Mouse (Mus musculus): Measurements from ENCODE around the gene Sirt5.

Gene Sirt5

DNA sequence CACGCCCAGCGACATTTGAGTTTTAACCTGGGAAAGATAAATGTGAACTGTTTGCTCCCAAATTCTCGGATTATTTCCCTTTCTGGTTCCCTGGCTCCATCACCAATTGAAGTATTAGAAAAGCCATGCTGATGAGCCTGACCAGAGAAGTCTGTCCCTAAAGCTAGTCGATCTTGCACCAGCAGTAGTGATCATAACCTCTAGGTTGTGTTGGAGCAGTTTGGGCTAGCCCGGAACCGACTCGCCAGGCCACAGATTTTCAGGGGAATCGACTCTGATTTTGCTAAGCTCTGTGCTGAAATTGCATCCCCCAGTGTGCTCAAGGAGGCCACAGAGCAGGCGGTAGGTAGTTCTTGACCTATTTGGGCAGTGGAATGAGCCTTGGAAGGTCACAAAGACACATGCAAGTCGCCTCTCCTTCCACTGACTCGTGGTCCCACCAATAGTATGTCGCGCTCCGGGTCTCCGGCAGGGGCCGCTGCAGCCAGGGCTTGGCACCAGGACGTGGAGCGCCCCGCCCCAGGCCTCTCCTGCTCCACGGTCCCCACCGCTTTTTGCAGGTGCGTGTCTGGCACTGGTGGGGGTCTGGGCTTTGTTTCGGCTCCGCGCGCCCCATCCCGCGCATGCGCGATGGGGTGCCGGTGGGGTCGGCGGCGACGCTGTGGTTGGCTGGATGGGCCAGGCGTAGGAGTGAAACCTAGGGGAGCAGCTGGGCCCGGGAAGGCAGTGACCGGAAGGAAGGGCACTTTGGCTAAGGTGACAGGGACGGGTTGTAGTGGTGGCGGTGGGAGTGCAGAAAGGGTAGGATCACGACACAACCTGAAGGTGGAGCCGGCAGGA, at the start of gene Sirt5:
TSS of gene Sirt5 (plus strand) at position 512 of the 840 bp plus-strand sequence.
- peak; percentile 94 to 96 for DNase-seq

DNA sequence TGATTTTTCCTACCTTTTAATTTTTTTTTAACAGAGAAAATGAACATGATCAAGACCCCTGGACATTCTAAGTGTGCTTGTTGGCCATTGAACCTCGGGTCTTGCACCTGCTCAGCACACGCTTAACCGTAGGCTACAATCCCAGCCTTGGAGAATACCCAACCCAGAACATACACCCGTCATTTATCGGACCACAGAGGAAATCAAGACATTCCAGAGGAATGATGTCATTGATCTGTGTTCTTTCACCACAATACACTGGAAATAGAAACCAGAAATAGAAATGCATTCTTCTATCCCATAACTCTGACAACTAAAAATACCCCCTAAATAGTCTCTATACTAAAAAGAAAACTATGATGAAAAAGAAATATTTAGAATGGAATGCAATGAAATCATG, 47.9 kb upstream of the Sirt5 start:
- no peak for DNase-seq

DNA sequence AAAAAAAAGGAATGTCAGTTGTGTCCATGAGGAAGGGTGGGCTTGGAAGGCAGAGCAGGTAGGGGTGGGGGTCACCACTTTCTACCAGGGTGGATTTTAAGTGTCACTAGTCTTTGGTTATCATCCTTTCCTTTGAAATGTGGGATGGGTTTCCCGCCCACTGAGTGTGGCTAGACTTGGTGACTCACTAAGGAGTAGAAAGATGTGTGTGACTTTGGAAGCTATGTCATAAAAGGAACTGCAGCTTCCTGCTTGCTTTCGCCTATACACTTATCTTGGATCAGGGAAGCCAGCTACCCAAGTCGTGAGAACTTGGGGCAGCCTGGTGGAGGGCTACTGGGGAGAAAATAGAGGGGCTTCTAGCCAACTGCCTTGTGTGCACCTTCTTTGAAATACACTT, 45.9 kb upstream of the Sirt5 start:
- DNase-seq: no peak

DNA sequence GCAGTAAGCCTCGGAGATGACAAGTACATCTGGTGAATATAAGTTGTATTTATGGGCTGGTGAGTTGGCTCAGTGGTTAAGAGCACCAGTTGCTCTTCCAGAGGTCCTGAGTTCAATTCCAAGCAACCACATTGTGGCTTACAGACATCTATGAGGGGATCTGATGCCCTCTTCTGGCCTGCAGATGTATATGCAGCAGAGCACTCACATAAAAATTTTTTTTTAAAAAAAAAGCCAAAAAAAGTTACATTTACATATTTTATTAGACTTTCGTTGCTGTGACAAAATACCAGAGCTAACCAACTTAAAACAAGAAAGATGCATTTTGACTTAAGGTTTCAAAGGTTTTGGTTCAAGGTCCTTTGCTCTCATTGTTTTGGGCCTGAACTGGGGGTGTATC, 43.8 kb upstream of the Sirt5 start:
- DNase-seq: no peak

DNA sequence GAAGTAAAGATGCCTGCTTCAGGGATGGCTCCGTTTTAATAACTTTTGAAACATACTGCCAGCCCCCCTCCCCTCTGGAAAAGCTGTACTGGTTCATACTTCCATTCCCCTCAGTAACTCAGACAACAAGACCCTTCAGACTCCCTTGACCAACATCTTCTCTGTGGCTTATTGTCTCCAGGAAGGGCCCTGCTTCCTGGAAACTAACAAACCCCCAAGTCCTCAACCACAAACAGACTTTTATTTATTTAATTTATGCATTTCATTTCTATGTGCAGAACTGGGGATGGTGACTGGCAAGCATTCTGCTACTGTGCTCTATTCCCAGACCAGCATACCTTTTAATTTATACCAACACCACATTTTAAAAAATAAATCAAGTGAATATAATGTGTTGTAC, 39.9 kb upstream of the Sirt5 start:
- DNase-seq: no peak

DNA sequence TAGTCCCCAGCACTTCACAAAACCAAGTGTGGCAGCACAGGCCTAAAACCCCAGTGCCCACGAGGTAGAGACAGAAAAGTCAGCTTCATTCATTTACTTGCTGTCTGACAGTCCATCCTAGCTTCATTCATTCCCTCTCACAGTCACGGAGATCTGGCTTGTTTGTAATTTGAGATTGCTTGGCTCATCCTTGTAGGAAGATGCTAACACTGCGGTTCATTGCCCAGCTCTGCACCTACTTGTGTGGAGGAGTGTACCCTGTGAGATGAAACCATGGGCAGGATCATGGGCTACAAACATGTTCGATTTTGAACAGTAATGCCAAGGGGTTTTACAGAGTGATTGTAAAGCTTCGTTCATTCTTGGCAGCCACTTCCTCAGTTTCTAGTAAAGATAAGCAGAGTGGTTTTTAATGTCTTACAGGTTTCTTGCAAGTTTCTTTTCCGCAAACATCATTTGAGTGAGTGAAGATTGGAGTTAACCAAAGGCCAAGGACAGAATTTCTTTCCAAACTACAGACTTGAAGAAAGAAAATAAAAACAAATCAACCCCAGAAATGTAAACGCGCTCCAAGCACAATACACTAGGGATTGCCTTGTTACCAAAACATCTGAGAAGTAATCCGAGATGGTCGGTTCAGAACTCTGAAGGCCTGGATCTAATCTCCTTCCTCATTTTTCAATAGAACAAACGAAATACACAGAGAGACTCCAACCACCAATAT, 33.4 kb upstream of the Sirt5 start:
- no peak for DNase-seq

DNA sequence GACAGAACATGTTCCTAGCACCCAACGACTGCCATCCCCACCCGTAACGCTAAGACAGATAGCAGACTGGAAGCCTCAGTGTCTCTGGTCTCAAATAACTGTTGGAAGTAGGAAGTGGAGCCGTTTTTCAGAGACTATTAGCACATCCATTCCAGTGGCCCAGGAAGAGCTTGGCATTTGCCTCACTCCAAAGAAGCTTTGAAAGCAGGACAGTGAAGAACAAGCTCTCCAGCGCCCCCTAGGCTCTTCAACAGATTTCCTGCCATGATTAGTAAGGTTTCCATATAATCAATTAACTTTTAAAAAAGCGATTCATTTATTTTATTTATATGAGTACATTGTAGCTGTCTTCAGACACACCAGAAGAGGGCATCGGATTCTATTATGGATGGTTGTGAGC, 32.7 kb upstream of the Sirt5 start:
- DNase-seq: no peak

DNA sequence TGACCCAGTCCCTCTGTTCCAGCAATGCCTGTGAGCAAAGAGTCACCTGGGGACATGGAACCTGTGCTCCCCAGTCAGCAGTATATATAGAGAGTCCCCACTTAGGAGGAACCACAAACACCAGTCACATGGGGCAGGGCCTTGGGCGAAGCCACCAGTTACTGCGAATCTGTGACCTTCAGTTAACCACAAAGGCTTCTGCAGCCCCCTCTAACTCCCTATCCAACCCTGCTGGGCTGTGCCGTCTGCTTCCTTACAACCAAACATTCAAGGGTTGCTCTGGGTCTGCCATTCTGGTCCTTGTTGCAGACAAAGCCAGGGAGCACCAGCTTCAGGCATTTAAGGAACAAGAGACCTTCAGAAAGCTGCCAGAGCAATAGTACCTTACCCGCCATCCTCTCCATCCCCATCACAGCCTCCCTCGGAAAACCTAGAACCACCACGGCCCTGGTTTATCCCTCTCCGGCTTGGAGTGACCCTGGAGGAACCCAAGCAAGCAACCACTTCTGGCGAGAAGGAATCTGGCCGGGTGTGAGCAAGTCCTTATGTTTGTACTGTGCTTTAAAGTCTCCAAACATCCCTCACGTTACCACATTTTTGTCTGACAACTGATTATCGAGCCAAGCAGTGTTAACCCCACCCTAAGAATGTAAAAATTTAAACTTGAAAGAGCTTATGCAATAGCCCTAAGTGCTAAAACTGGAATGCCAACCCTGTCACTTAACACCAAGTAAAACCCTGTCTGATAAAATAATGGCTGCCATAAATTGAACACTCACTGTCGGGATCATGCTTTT, 28.7 kb upstream of the Sirt5 start:
- no peak for DNase-seq

DNA sequence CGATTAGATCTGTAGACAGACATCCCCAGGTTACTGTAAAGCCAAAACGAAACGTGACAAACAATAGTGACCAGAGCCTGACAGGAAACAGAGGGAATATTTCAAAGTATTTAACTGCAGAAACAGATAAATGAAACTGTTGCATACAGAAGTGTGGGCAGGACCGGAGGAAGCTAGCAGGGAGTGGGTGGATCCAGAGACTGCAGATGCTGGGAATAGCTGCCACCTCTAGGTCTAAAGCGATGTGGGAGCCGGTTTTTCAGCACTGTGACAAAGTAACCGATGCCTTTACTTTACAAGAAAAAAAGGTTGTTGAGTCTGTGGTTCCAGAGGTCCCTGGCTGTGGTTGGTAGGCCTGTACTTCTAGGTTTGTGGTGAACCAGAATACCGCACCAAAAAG, 27.3 kb upstream of the Sirt5 start:
- DNase-seq: no peak

DNA sequence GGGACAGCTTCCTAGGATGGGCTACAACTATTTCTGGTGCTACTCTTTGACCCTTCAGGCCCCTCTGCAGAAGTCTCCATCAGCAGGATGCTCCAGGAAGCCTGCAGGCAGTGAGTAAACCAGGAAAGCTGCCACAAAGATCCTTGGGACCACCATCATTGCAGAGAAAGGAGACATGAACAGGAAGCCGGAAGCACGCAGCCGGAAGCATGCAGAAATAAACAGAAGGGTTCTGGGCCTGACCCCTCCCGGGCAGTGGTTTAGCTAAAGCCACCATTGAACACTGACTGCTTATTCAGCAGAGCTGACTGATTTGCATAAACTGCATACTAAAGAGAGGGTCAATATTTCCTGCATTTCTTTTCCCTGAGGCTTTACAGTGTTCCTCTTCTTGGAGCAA, 26.7 kb upstream of the Sirt5 start:
- DNase-seq: no peak

DNA sequence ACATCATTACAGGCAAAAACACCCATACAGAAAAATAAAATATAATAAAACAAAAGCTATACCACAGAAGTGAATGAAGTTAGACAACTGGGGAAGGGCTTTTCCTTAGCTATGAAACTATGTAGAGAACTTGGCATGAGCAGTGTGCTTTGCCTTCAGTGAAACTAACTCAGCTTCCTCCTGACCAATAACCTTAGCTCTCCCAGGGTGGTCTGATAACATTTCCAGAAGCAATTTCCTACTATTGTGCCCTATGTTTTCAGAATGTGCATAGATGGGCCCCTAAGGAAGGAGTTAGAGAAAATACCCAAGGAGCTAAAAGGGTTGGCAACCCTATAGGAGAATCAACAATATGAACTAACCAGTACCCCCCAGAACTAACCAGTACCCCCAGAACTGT, 18.5 kb upstream of the Sirt5 start:
- DNase-seq: no peak

DNA sequence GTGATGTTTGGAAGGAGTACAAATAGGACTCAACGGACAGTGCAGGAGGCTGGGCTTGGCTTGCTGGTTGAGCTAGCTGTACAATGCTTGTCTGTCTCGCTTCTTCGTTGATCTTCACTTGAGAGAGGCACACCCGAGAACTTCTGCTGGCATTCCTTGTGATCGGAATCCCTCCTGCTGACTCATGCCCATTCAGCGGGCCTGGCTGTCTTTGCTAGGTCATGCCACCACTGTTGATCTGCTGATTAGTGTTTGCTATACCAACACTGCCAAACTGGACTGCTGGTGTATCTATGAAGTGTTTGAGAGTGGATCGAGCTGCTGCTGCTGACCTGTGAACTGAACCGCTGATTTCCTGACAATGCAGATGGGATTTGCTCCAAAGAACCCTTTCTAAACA, 15.9 kb upstream of the Sirt5 start:
- no peak for DNase-seq

DNA sequence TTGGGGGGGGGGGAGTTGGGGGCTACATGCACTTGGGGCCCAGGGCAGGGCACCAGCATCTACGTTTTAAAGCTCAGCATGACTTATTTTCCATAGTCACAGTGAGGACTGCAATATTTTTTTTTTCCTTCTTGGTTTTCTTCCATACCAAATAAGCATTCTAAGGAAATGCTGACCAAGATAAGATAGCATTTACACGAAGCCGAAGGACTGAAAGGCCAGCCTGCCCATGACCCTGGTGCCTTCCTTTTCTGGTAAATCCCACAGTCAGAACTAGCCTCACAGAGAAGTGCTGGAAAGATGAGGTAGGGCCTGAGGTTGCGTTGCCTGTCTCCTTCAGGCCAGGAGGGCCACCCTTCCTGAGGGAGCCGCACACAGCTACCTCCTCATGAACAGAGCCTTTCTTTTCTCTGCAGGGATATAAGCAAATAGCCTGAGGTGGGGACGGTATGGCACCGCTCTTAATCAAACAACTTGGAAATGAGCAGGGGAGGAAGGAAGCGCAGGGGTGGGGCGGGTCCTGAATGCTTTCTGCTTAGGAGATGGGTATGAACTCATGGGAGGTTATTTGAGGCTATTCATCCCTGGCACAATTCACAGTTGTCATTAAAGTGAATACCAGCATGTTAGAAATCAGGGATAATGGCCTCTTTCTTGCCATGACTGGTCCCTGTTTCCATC, 14.7 kb upstream of the Sirt5 start:
- no peak for DNase-seq

DNA sequence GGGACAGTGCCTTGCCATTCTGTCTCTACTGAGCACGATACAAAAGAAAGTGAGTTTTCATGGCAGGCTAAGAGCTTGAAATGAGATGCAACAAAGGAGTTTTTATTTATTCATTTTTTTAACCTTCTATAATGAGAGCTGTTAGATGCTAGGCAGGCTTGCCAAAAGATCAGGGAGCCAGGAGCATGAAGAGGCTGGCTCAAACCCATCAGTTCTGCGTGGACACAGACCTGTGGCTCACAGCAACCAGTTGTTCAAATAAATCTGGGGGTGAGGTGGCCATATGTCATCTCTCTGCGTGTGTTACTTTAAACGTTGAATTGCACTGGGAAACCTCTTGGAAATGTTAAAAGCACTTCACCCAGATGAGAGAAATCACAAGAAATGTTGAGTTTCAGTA, 11.9 kb upstream of the Sirt5 start:
- no peak for DNase-seq

DNA sequence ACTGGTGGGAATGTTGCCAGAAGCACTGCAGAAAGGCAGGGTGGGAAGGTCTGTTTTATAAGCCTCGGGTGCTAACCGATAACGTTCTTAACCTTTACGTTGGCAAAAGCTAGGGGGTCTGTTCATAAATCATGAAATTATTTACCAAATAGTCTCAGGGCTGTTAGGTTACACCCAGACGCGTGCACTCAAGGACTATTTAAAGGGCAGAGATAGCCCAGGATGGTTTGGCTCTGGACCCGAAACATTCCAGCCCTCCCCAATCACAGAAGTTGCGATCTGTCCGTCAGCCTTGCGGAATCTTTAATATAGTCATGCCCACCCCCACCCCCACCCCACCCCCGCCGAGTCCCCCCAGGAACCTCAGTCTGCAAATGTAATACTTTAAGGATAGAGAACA, 10.9 kb upstream of the Sirt5 start:
- no peak for DNase-seq

DNA sequence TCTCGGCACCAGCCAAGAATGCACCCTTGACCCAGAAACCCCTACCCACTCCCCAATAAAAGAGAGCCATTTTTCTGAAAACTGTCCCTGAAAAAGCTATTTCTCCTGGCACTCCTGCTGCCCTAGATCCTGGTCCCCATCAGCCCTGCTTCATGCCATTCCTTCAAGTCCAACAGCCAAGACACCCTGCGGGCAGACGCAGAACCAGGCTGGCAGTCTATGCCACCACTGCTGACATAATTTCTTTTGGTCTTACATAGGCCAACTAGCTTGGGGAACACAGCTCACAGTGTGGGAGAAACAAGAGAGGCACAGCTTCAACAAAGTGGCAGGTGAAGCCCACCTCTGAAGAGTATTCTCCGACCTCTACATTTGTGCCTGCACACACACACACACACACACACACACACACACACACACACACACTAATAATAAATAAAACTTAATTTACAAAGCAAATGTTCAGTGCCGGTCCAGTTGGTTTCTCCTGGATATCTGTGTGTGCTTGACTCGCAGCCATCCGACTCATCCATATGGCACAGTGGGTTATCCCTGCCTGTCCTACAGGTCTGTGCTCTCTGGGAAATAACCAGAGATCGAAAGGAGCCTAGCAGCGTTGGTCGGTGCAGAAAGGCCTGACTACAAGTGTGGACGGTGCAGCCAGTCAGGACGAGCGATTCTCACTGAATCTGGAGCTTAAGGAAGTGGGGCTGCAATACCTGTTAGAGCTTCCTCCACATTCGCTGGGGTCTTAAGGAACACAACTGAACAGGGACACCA, 8.8 kb upstream of the Sirt5 start:
- no peak for DNase-seq

DNA sequence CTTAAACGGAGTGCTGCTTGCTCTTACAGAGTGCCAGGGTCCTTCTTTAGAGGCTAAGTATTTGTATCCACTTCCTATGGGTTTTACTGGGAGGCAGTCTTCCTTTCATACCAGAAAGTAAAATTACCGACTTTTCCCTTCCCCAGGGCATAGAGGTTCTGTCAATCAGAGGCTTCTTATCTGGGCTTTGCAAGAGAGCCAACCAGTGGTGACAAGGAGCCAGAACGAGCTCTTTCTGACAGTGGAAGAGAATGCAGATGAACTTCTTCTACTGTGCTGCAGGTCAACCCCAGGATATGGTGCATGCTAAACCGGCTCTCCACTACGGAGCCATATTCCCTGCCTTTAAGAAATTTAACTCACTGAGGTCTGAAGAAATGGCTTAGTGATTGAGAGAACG, 4.8 kb upstream of the Sirt5 start:
- DNase-seq: no peak

DNA sequence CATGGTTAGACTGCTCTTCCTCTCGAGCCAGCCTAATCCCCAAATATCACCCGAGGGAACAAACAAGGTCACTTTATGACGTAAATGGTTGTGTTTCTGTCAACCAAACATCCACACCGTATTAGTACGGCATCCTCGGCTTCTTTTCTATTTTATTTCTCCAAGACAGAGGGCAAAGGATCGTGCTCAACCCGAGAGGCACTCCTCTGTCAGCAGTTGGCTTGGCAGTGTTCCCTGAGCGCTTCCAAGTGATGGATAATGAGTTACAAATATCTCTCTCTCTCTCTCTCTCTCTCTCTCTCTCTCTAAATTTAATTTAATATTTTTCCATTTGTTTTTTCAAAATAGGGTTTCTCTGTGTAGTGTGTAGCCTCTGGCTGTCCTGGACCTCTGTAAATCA, 2.9 kb upstream of the Sirt5 start:
- no peak for DNase-seq

DNA sequence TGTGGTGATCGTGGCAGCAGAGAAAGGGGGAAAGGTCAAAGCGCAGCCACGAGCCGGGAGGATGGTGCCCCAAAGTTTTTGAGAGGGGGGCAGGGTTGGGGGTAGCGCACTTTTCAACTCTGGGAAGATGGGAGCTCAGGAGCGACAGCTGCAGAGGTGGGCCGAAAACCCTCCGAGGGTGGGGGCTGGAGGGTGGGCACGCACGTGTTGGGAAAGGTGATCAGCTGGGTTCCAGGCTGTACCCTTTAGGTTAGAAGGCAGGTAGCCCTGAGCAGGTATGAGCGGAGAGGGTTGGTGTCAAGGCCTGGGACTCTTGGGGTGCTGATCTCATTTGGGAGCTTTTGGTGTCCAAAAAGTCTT, 509 bp downstream of the Sirt5 start:
- DNase-seq: no peak

DNA sequence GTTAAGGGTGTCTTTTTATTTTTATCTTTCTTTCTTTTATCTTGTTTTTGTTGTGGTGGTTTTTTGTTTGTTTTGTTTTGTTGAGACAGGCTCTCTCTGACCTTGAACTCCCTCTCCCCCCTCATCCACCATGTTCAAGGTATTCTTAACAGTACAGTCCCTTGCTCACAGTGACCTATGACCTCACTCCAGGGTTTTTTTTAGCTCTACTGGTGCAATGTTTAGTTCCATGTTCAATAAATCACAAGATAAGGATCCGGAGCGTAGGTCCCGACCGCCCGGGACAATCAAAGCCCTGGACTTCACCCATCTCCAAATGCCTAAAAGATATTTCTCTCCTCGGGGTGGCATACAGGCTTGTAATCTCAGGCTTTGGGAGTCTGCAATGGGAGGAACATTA, 4.8 kb downstream of the Sirt5 start:
- DNase-seq: no peak

DNA sequence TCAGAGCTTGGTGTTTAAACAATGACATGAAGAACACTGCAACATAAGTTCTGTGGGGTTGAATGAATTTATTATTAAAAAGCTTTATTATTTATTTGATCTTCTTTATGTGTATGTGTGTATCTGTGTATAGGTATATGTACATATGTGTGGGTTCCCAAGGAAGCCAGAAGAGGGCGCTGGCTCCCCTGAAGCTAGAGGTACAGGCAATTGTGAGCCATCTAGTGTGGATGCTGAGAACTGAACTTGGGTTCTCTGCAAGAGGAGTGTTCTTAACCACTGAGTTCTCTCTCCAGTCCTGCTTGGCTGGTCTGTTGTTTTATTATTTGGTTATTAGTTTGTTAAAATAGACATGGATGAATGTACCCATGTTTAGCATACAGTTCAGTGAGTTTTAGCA, 7.6 kb downstream of the Sirt5 start:
- no peak for DNase-seq

DNA sequence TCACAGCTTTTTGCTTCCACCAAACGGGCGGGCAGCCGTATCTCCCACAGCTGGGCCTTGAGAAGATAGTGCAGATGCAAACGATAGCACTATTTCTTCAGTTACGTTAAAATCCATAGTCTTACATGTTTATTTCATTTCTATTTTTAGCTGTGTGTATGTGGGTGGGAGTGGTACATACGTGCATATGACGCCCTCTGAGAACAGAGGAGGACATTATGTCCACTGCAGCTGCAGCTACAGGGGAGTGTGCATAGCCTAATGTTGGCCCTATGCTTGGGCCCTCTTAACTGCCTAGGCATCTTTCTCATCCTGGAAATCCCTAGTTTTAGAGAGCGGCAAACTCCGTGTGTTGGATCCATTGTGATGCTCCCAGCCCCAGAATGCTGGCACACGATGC, 8.9 kb downstream of the Sirt5 start:
- DNase-seq: no peak

Data from thymus, adult 18-20 months (tissue).